Comparison of ENCODE assay signal across 8 mouse cellular contexts in genomic region chr10:59952781-59953563, GRCm38 (mm10). TPM values are rescaled to one million over a fixed set of nuclear protein-coding genes. Genes with fewer than 3 reads are reported as not detected.
DNase-seq lines count a peak whose midpoint lies in the region; ATAC-seq and TF ChIP-seq lines count a peak whose summit lies in the region.

No protein-coding gene starts in this region.

- peaks cover 12% of the 10 kb centered on the region for H3K36me3 ChIP-seq in ES-E14 (ENCODE audit: control insufficient read depth, insufficient read depth, low read length, poor library complexity, severe bottlenecking)
- H3K36me3 ChIP-seq in embryonic facial prominence, embryonic 14.5 days (ENCODE audit: control insufficient read depth, insufficient read depth, low read length) = peaks cover 13% of the 10 kb centered on the region; the same call in 1 of the 2 replicates
- 0 out of 2 replicates have a peak, but pooled peaks cover 5% of the 10 kb centered on the region for H3K36me3 ChIP-seq in intestine, embryonic 14.5 days (ENCODE audit: control insufficient read depth, insufficient read depth, low read length)
- peaks cover 8% of the 10 kb centered on the region for H3K36me3 ChIP-seq in midbrain, embryonic 10.5 days

- H3K9me3 ChIP-seq in ES-E14 (ENCODE audit: control insufficient read depth, insufficient read depth, low read depth, low read length) = no peaks in the 10 kb centered on the region
- H3K9me3 ChIP-seq in embryonic facial prominence, embryonic 14.5 days (ENCODE audit: control insufficient read depth, low read length) = no peaks in the 10 kb centered on the region
- no peaks in the 10 kb centered on the region for H3K9me3 ChIP-seq in intestine, embryonic 14.5 days (ENCODE audit: control insufficient read depth, low read length)
- no peaks in the 10 kb centered on the region for H3K9me3 ChIP-seq in midbrain, embryonic 10.5 days (replicated peaks)

- H3K27ac ChIP-seq in ES-E14 (ENCODE audit: insufficient read depth, low read depth, low read length, poor library complexity, severe bottlenecking) = peak overlapping the region; percentile 44; the same call in 1 of the 2 replicates
- H3K27ac ChIP-seq in embryonic facial prominence, embryonic 14.5 days (replicated peaks; ENCODE audit: low read depth, low read length) = peak overlapping the region; percentile 95
- H3K27ac ChIP-seq in intestine, embryonic 14.5 days (ENCODE audit: low read depth) = peak overlapping the region; percentile 89
- peak overlapping the region; percentile 95 for H3K27ac ChIP-seq in midbrain, embryonic 10.5 days (replicated peaks)

- WGBS in embryonic facial prominence, embryonic 14.5 days = 18% methylated on average over 16 of the region's 16 CpGs
- 25% methylated on average over 16 of the region's 16 CpGs for WGBS in intestine, embryonic 14.5 days
- 18% methylated on average over 16 of the region's 16 CpGs for WGBS in midbrain, embryonic 10.5 days

- H3K27me3 ChIP-seq in embryonic facial prominence, embryonic 14.5 days (replicated peaks; ENCODE audit: control insufficient read depth, insufficient read depth, low read length) = no peaks in the 10 kb centered on the region
- H3K27me3 ChIP-seq in intestine, embryonic 14.5 days (replicated peaks; ENCODE audit: control insufficient read depth, insufficient read depth, low read length) = 0 out of 2 replicates have a peak, but pooled peaks cover 3% of the 10 kb centered on the region
- peaks cover 9% of the 10 kb centered on the region; the same call in 1 of the 2 replicates for H3K27me3 ChIP-seq in midbrain, embryonic 10.5 days (ENCODE audit: low read depth, poor library complexity, severe bottlenecking)

- peak overlapping the region; percentile 87 for H3K4me2 ChIP-seq in embryonic facial prominence, embryonic 14.5 days (ENCODE audit: low read depth, low read length)
- H3K4me2 ChIP-seq in intestine, embryonic 14.5 days (ENCODE audit: low read length) = peak overlapping the region; percentile 95

- peak; percentile 57 for DNase-seq in cerebellum, adult 11 months
- no peak for DNase-seq in ES-E14 (ENCODE audit: low read depth, low spot score)
- DNase-seq in embryonic facial prominence, embryonic 14.5 days (ENCODE audit: low spot score) = no peak
- DNase-seq in intestine, embryonic 14.5 days (ENCODE audit: low spot score) = no peak
- DNase-seq in midbrain, embryonic 10.5 days (ENCODE audit: low spot score) = no peak
- no peak for DNase-seq in natural killer cell, adult 2 months (ENCODE audit: low spot score in 2 of 2)
- no peak for DNase-seq in ovary, postnatal 36 days (ENCODE audit: low spot score)

- peak overlapping the region; percentile 68 to 88; a peak in 3 of 4 replicates for H3K4me3 ChIP-seq in ES-E14 (ENCODE audit: insufficient read depth in 1 of 2, low read depth in 1 of 2, low read length in 2 of 2, poor library complexity in 1 of 2, severe bottlenecking in 1 of 2)
- peak overlapping the region; percentile 77 for H3K4me3 ChIP-seq in embryonic facial prominence, embryonic 14.5 days (ENCODE audit: low read depth, low read length)
- peak overlapping the region; percentile 96 for H3K4me3 ChIP-seq in intestine, embryonic 14.5 days (ENCODE audit: low read depth, low read length)
- H3K4me3 ChIP-seq in midbrain, embryonic 10.5 days = peak overlapping the region; percentile 76

- H3K9ac ChIP-seq in ES-E14 (ENCODE audit: insufficient read depth, low read depth, low read length, poor library complexity, severe bottlenecking) = peak overlapping the region; percentile 6; the same call in 1 of the 2 replicates
- peak overlapping the region; percentile 73 for H3K9ac ChIP-seq in embryonic facial prominence, embryonic 14.5 days (ENCODE audit: low read depth, low read length)
- H3K9ac ChIP-seq in intestine, embryonic 14.5 days (ENCODE audit: low read length) = no peak overlapping the region; the same call in 1 of the 2 replicates

- no peak for ATAC-seq in cerebellum, adult (ENCODE audit: insufficient number of reproducible peaks, low FRiP score, low TSS enrichment)
- no peak for ATAC-seq in embryonic facial prominence, embryonic 14.5 days (ENCODE audit: low read depth)
- ATAC-seq in intestine, embryonic 14.5 days (replicated peaks; ENCODE audit: low FRiP score, low TSS enrichment, low read depth) = no peak

- H3K4me1 ChIP-seq in ES-E14 (ENCODE audit: control insufficient read depth in 2 of 2, insufficient read depth in 2 of 2, low read length in 2 of 2, poor library complexity in 1 of 2) = peaks cover 4 to 14% of the 10 kb centered on the region in 2 experiments; a peak in 3 of 4 replicates
- H3K4me1 ChIP-seq in embryonic facial prominence, embryonic 14.5 days (ENCODE audit: control insufficient read depth, insufficient read depth, low read length) = peaks cover 30% of the 10 kb centered on the region
- peaks cover 38% of the 10 kb centered on the region for H3K4me1 ChIP-seq in intestine, embryonic 14.5 days (replicated peaks; ENCODE audit: control insufficient read depth, insufficient read depth, low read length)
- peaks cover 70% of the 10 kb centered on the region for H3K4me1 ChIP-seq in midbrain, embryonic 10.5 days

- in situ Hi-C loops in ES-E14 (cut with MboI; ENCODE audit: low sequenced_read_pairs in 2 of 2, unreplicated experiment in 2 of 2) = no loop called here

TF ChIP-seq in ES-E14, 5 proteins besides CTCF, POLR2A, EP300 and RAD21:
- peak; percentile 71 for TF ChIP-seq ZNF384 (IDR thresholded peaks at IDR 0.05; ENCODE audit: low read depth, low read length)
- no peak for TF ChIP-seq ZC3H11A (IDR thresholded peaks at IDR 0.05; ENCODE audit: borderline replicate concordance, low read depth, low read length)
TF ChIP-seq in ES-E14: peak in this region for 1.

RNA-seq across cellular contexts. Expression of gene Ddit4, which starts 1.3 kb away (rescaled TPM):
- 33.9 and 42.1 TPM in 2 replicates for total RNA-seq in ES-E14 (2012; rRNA removed)
- 8.7 and 9.2 TPM in 2 replicates for polyA plus RNA-seq in embryonic facial prominence, embryonic 14.5 days (2014; fragmentation: Nextera tagmentation; extraction: Ambion mirVana)
- polyA plus RNA-seq in intestine, embryonic 14.5 days (2014; fragmentation: Nextera tagmentation; extraction: Ambion mirVana) = 2.0 and 3.0 TPM in 2 replicates
- polyA plus RNA-seq in midbrain, embryonic 10.5 days (2016; fragmentation: Nextera tagmentation; extraction: Ambion mirVana) = 31.8 and 31.9 TPM in 2 replicates

RNA-seq across cellular contexts. Expression of gene Ascc1, which starts 49.6 kb away (rescaled TPM):
- 16.3 and 18.8 TPM in 2 replicates for total RNA-seq in ES-E14 (2012; rRNA removed)
- 36.5 and 37.8 TPM in 2 replicates for polyA plus RNA-seq in embryonic facial prominence, embryonic 14.5 days (2014; fragmentation: Nextera tagmentation; extraction: Ambion mirVana)
- polyA plus RNA-seq in intestine, embryonic 14.5 days (2014; fragmentation: Nextera tagmentation; extraction: Ambion mirVana) = 48.2 and 48.7 TPM in 2 replicates
- 34.4 and 35.5 TPM in 2 replicates for polyA plus RNA-seq in midbrain, embryonic 10.5 days (2016; fragmentation: Nextera tagmentation; extraction: Ambion mirVana)

RNA-seq across cellular contexts. Expression of gene Anapc16, which starts 50.0 kb away (rescaled TPM):
- total RNA-seq in ES-E14 (2012; rRNA removed) = 47.8 and 54.5 TPM in 2 replicates
- 96.2 and 101 TPM in 2 replicates for polyA plus RNA-seq in embryonic facial prominence, embryonic 14.5 days (2014; fragmentation: Nextera tagmentation; extraction: Ambion mirVana)
- 107 and 117 TPM in 2 replicates for polyA plus RNA-seq in intestine, embryonic 14.5 days (2014; fragmentation: Nextera tagmentation; extraction: Ambion mirVana)
- polyA plus RNA-seq in midbrain, embryonic 10.5 days (2016; fragmentation: Nextera tagmentation; extraction: Ambion mirVana) = 111 and 113 TPM in 2 replicates

Comparison
In these comparisons a context has a peak if more than half of its experiments do, and no peak if none do; other contexts are left out.
1. H3K27ac ChIP-seq: peak in every context shown above with its lines; median percentile 95 in embryonic facial prominence, embryonic 14.5 days; 95 in midbrain, embryonic 10.5 days; 89 in intestine, embryonic 14.5 days; 44 in ES-E14.